Mouse (Mus musculus) gastrocnemius, adult 8-10 months (tissue): ENCODE measurements around the gene Gm11116. TPM values are rescaled to one million over a fixed set of nuclear protein-coding genes. Genes with fewer than 3 reads are reported as not detected.
"Not testable (repeated sequence)": the region's sequence is repeated elsewhere in the genome, so short reads cannot be mapped to it uniquely, and the experiment has no call there.

Source experiments
- DNase-seq, 2 experiments: peaks; one replicate each; pipeline ENCODE4 v3.0.0; 2022; ENCODE audit warnings: low spot score in 2 of 2
- total RNA-seq, 4 experiments: library from RNA; stranded (reverse); gene quantifications; 2 replicates each; pipeline ENCODE4 v1.2.4; 2022

Gene Gm11116
- not detected for total RNA-seq

DNA sequence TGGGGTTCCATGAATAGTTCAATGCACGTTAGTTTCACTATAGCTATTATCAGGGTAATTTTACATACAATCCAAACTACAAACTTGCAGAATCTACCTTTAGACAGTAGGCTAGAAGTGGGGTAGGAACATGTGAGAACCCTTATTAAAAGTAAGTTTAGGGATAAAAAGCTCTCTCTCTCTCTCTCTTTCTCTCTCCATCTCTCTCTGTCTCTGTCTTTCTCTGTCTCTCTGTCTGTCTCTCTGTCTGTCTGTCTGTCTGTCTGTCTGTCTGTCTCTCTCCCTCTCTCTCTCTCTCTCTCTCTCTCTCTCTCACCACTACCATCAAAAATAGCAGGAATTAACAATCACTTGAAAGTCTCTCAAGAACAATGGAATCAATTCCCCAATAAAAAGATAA lies at the start of gene Gm11116:
TSS of gene Gm11116 (minus strand) at position 101 of the 400 bp plus-strand sequence.
- no peak for DNase-seq

DNA sequence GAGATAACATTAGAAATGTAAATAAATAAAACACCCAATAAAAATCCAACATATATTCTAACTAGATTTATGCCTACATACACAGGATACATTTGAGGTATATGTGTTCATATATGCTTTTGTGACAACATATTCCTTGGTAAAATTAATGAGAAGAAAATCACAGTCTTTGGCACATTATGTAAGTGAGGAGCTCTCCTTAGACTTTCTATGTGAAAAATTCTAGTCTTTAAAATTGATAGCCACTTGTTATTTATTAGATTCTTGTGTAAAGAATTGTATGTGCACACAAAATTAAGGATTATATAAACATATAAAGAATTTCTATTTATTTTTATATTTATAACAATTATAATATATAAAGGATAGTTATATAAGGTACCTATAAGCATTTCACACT lies 42.7 kb upstream of the Gm11116 start, which contains the start of gene Gm11115:
TSS of gene Gm11115 (minus strand) at position 101 of the 400 bp plus-strand sequence.
- no peak for DNase-seq

DNA sequence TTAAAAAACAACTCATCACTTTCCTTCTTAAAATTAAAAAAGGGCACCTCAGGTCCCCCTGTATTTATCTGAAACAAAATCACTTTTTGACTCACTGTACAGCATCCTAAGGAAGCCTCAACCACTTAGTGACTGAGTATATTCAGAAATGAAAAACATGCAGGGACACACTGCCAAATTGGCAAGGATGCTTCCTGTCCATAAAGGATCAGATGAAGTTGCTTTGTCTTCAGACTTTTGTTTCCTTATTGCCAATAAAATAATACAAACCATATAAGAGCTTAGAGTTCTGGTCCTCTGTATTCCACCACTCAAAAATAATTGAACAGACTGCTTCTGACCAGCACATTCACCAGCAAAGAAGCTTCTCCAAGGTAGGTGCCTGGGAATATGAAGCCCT lies 25.1 kb downstream of the Gm11116 start, which contains the start of gene Smr2:
TSS of gene Smr2 (plus strand) at position 301 of the 400 bp plus-strand sequence.
- not testable (repeated sequence) for DNase-seq

Other genes with a start within 250 kb of the Gm11116 start
- not detected for gene Odam, start 226.5 kb downstream of the Gm11116 start, total RNA-seq
- gene Csn3, start 186.0 kb downstream of the Gm11116 start, total RNA-seq, result not detected
- not detected for gene 2310003L06Rik, start 142.1 kb downstream of the Gm11116 start, total RNA-seq
- not detected for gene Gm28434, start 142.0 kb downstream of the Gm11116 start, total RNA-seq
- gene Cabs1, start 132.1 kb downstream of the Gm11116 start, total RNA-seq, result not detected
- not detected for gene Smr3a, start 109.0 kb downstream of the Gm11116 start, total RNA-seq
- gene Smr2, start 25.0 kb downstream of the Gm11116 start, total RNA-seq, result not detected
- not detected for gene Gm11115, start 42.6 kb upstream of the Gm11116 start, total RNA-seq
- gene Gm7714, start 157.4 kb upstream of the Gm11116 start, total RNA-seq, result not detected
- not detected for gene Prol1, start 205.8 kb upstream of the Gm11116 start, total RNA-seq